Mouse (Mus musculus) kidney, postnatal 0 days (tissue): ENCODE measurements at regions not wholly inside any gene's neighbourhood (a gene's known extent, or its start where the extent isn't known, plus 50 kb on each side); places are given as distances from the start of the nearest gene placed in this dataset.

Source experiments
- ATAC-seq: fragments of 200-750 bp; cut with Nextera tagmentation; replicated peaks from 2 replicates; pipeline ENCODE4 v1.8.0; 2017; ENCODE audit warnings: low read depth, moderate number of reproducible peaks, moderate TSS enrichment, moderate library complexity; ENCODE audit not compliant: low FRiP score
- DNase-seq: peaks from one replicate; pipeline ENCODE4 v3.0.0-alpha.2; 2016; ENCODE audit warnings: low spot score
- H3K27ac ChIP-seq: fragments of 300-500 bp; sonication (generic); 2 replicates; pipeline ENCODE4 v1.5.1; 2014; ENCODE audit warnings: mild to moderate bottlenecking
- H3K27me3 ChIP-seq: fragments of 300-500 bp; sonication (generic); 2 replicates; pipeline ENCODE4 v1.6.1; 2014; ENCODE audit warnings: low read length, mixed read lengths; ENCODE audit not compliant: insufficient read depth
- H3K36me3 ChIP-seq: fragments of 300-500 bp; sonication (generic); 2 replicates; pipeline ENCODE4 v1.6.1; 2014; ENCODE audit warnings: low read length, mixed read lengths; ENCODE audit not compliant: insufficient read depth
- H3K4me1 ChIP-seq: fragments of 300-500 bp; sonication (generic); replicated peaks from 2 replicates; pipeline ENCODE4 v1.6.1; 2014; ENCODE audit warnings: antibody characterized with exemption, low read length, mixed read lengths; ENCODE audit not compliant: insufficient read depth
- H3K4me2 ChIP-seq: fragments of 300-500 bp; sonication (generic); 2 replicates; pipeline ENCODE4 v1.6.1; 2014; ENCODE audit warnings: mild to moderate bottlenecking, low read length, moderate library complexity, mixed read lengths
- H3K4me3 ChIP-seq: fragments of 300-500 bp; sonication (generic); replicated peaks from 2 replicates; pipeline ENCODE4 v1.5.1; 2014; ENCODE audit warnings: low read depth, low read length
- H3K9ac ChIP-seq: fragments of 300-500 bp; sonication (generic); 2 replicates; pipeline ENCODE4 v1.6.1; 2014; ENCODE audit warnings: low read depth, low read length
- H3K9me3 ChIP-seq: fragments of 300-500 bp; sonication (generic); replicated peaks from 2 replicates; pipeline ENCODE4 v1.6.1; 2016; ENCODE audit warnings: low read length, inconsistent platforms, mixed read lengths
- CTCF ChIP-seq: IDR thresholded peaks from 2 replicates; pipeline ENCODE4 v1.5.1; 2016; ENCODE audit warnings: antibody characterized with exemption, low read depth, mild to moderate bottlenecking, moderate library complexity
- WGBS: fragments of 180-500 bp; shearing (Covaris S2); extraction: QIAGEN DNeasy Blood & Tissue Kit; methylation state at CpG from one replicate; pipeline ENCODE4 v1.1.7; 2014; 5-methylcytosine and 5-hydroxymethylcytosine counted together

DNA sequence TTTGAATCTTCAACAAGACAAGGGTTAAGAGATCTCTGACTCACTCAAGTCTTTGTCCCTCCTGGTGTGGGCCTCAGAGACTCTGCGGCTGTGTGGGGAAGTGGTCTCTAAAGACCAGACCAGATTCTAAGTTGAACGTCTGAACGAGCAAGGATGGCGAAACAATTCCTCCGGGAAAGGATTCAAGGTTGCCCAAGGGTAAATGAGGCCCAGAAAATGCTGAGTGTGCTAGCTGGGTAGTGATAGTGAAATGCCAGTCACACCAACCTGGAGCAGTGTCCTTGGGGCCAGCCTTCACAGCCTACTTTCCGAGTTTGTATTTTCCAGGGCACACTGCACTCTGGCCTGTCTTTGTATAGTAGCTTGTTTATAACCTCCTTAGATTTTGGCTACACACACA is 229.7 kb downstream of the Tle3 start:
- no peaks in the 10 kb centered on the region for H3K36me3 ChIP-seq
- DNase-seq (no peak), ATAC-seq (no peak)
- H3K27me3 ChIP-seq: no peaks in the 10 kb centered on the region
- H3K4me3 ChIP-seq: no peak overlapping the region
- WGBS: 85% methylated on average over 6 of the region's 6 CpGs
- no peak overlapping the region for H3K4me2 ChIP-seq
- H3K4me1 ChIP-seq: no peaks in the 10 kb centered on the region
- no peak overlapping the region for H3K27ac ChIP-seq
- no peak for TF ChIP-seq CTCF
- no peaks in the 10 kb centered on the region for H3K9me3 ChIP-seq
- no peak overlapping the region for H3K9ac ChIP-seq

DNA sequence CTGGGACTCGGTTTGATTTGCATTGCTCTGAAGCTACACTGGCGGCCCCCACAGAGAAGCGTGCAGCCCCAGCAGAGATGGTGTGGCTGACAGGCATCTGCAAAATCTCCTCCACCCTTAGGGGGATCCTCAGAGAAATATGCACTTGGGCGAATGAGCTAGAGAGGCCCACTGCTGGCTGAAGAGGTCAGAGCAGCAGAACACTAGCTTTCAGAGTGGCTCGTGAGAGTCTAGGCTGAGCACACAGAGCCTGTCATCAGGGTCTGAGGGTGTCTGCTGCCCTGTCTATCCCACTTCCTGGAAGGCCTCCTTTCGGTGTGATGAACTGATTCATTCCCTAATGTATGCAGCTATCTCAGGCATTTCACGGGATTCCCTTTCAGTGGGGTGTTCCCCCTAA is 225.1 kb downstream of the Tle3 start:
- ATAC-seq (no peak), DNase-seq (peak; percentile 40)
- no peaks in the 10 kb centered on the region for H3K36me3 ChIP-seq
- no peak overlapping the region for H3K9ac ChIP-seq
- H3K9me3 ChIP-seq: no peaks in the 10 kb centered on the region
- H3K27ac ChIP-seq: no peak overlapping the region
- H3K4me3 ChIP-seq: no peak overlapping the region
- H3K4me1 ChIP-seq: no peaks in the 10 kb centered on the region
- no peaks in the 10 kb centered on the region for H3K27me3 ChIP-seq
- no peak for TF ChIP-seq CTCF
- H3K4me2 ChIP-seq: no peak overlapping the region
- WGBS: 40% methylated on average over 7 of the region's 7 CpGs

DNA sequence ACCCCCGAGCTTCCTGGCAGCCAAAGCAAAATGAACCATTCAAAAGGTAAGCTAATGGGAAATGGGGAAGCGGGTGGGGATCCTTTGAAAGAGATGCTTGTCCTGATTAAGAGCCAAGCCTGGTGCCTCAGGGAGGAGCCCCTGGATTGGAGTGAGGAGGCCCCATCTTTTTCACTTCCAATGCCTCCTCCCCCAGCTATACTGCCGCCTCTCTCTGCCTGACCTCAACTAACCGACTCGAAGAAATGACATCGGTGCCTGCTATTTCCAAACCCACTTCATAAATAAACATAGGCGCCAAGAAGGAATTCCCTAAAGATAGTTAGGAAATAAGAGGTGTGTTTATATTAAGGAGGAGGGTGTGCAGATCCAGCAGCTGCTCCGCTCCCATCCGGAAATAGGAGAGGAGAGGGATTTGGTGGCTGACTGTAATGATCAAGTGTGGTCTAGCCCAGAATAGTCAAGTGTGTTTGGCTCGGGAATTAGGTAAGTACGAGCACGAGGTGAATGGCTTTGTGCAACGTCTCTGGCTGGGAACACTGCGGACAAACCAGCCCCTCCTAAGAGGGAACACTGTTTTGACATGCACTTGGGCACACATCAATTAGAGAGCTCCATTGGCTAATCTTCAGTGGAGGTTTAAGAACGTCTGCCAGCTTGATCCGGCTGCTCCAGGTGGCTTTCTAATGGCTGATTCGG is 224.4 kb downstream of the Tle3 start:
- no peak for DNase-seq
- Histone ChIP-seq H3K9ac (no peak overlapping the region), H3K4me3 (no peak overlapping the region), H3K27ac (no peak overlapping the region), H3K9me3 (no peaks in the 10 kb centered on the region), H3K36me3 (no peaks in the 10 kb centered on the region), H3K4me2 (no peak overlapping the region), H3K4me1 (no peaks in the 10 kb centered on the region), H3K27me3 (no peaks in the 10 kb centered on the region)
- 34% methylated on average over 17 of the region's 17 CpGs for WGBS
- no peak for ATAC-seq
- TF ChIP-seq CTCF: no peak

DNA sequence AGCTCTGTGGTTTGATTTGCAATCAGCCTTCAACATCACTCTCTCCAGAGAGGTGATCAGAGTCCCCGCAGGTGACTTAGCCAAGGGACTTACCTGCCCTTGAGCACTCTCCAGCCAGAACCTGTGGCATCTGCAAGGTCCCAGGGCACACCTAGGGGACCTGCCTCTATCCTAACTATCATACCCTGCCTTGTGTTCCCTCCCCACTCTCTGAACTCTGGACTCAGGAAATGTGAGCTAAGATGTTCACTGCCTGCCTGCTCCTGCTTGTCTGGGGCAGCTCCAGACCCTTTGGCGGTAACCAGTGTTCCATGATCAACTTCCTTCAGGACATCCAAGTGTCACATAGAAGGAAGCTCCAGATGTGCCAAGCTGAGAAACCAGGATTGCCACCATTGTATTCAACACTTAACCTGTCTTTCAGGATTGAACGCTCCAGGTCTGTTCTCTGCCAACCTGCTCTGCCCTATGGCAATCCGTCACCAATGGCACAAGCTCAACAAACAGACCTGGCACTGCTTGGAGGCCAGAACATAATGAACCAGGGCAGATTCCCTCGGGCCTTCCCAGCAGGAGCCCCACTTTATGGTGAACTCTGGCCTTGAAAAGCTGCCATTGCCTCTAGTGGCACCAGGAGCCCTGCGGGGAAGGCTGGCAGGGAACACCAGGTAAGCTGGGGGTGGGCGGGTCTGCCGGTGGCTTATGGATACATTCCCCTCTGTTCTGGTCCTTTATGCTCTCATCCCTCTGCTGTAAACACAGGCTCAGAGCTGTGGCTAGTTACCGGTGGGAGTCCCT is 223.2 kb downstream of the Tle3 start:
- Histone ChIP-seq H3K4me1 (no peaks in the 10 kb centered on the region), H3K27me3 (no peaks in the 10 kb centered on the region), H3K9me3 (no peaks in the 10 kb centered on the region), H3K9ac (no peak overlapping the region), H3K4me3 (no peak overlapping the region), H3K4me2 (no peak overlapping the region), H3K36me3 (no peaks in the 10 kb centered on the region), H3K27ac (no peak overlapping the region)
- DNase-seq: no peak
- 78% methylated on average over 9 of the region's 9 CpGs for WGBS
- no peak for TF ChIP-seq CTCF
- ATAC-seq: no peak

DNA sequence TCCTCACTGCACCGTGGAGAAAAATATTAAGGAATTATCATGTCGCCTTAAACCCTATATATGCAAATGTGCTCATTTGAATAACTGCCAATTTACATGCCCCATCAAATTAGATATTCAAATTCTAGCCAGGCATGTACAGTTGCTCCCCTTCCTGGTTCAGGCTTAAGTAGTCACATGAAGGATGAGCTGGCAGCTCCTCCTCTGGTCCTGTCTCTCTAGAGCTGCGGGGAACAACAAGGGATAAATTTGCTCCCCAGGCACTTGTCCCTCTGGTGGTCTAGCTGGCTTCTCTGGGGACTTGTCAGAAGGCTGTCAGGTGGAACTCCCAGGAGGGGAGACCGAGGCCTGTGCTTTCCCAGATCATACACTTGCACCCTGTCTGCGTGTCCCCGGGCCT is 221.8 kb downstream of the Tle3 start:
- H3K9ac ChIP-seq: no peak overlapping the region
- ATAC-seq: no peak
- H3K27ac ChIP-seq: no peak overlapping the region
- H3K4me1 ChIP-seq: no peaks in the 10 kb centered on the region
- no peaks in the 10 kb centered on the region for H3K9me3 ChIP-seq
- WGBS: 78% methylated on average over 6 of the region's 6 CpGs
- H3K4me2 ChIP-seq: no peak overlapping the region
- H3K36me3 ChIP-seq: no peaks in the 10 kb centered on the region
- DNase-seq: no peak
- H3K4me3 ChIP-seq: no peak overlapping the region
- H3K27me3 ChIP-seq: no peaks in the 10 kb centered on the region
- TF ChIP-seq CTCF: no peak

DNA sequence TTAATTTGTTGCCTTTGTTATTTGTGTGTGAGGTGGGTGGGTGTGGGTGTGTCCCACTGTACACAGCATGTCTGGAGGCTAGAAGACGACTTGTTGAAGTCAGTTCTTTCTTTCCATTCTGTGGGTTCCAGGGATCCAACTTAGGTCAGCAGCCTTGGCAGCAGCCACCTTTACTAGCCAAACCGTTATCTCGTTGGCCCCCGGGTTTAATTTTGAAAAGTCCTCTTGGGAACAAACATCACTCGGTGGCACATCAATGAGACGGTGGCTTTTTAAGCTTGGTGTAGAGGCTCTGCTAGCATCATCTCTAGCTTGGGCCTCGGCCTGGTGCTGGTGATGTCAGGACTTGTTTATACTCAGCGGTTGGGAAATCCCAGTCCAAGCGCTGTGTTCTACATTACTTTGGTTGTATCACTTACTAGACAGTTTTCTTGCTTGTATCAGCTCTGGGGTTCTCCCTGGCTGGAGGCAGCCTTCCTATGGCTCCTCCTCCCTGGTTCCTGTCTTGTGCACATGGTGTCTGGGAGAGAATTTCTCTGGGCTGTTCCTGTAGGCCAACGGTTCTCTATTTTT is 217.6 kb downstream of the Tle3 start:
- Histone ChIP-seq H3K36me3 (no peaks in the 10 kb centered on the region), H3K4me1 (no peaks in the 10 kb centered on the region), H3K4me3 (no peak overlapping the region), H3K9ac (no peak overlapping the region), H3K27me3 (no peaks in the 10 kb centered on the region), H3K4me2 (no peak overlapping the region), H3K9me3 (no peaks in the 10 kb centered on the region), H3K27ac (no peak overlapping the region)
- DNase-seq: no peak
- 82% methylated on average over 10 of the region's 10 CpGs for WGBS
- ATAC-seq: no peak
- TF ChIP-seq CTCF: no peak
